Mouse (Mus musculus) cortical plate, adult 2 months (tissue): ENCODE measurements around the gene Cyp4f17.

Experiments
- CTCF ChIP-seq: fragments of 200-500 bp; IDR thresholded peaks from 2 replicates; pipeline ENCODE4 v1.5.1; 2011; ENCODE audit warnings: mild to moderate bottlenecking, control low read depth, low read length; ENCODE audit not compliant: insufficient read depth; ENCODE audit errors: extremely low read depth
- POLR2A ChIP-seq: fragments of 200-500 bp; IDR thresholded peaks from 2 replicates; pipeline ENCODE4 v1.6.1; 2011; ENCODE audit warnings: mild to moderate bottlenecking, low read length, control low read depth; ENCODE audit not compliant: insufficient read depth; ENCODE audit errors: extremely low read depth

DNA sequence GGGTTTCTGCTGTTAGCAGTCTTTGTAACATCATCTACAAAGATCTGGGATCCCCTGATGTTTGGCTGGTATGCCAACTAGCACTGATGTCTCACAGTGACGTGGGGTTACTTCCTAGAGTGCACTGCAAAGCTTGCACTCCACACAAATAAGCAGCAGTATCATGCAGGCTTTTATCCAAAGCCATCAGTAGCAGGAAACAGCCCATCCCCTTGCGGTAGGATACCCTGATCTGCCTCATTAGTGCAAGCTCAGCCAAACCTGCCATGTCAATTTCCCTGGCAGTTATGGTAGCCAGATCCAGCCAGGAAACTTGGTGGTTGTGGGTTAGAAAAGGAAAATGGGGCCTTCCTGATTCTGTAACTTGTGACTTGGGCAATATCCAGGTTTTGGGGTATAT lies 27.1 kb upstream of the Cyp4f17 start:
- TF ChIP-seq POLR2A = no peak
- no peak for TF ChIP-seq CTCF
